Mouse (Mus musculus): ENCODE results near the gene Scrn2. TPM values are rescaled to one million over a fixed set of nuclear protein-coding genes. Genes with fewer than 3 reads are reported as not detected.

The Scrn2 gene
- polyA plus RNA-seq, 1 experiment from 2014 or later = 16.4 TPM

- Histone ChIP-seq H3K4me3 (ENCODE audit: low read depth, low read length) (peak within 1 kb of the TSS; percentile 66), H3K9ac (ENCODE audit: low read depth, low read length) (peak within 1 kb of the TSS; percentile 70), H3K9me3 (ENCODE audit: control insufficient read depth, low read length) (no peaks in the 10 kb centered on the region), H3K27ac (ENCODE audit: low read depth, low read length) (no peak within 1 kb of the TSS), H3K27me3 (replicated peaks; ENCODE audit: control insufficient read depth, insufficient read depth, low read length) (no peaks in the 10 kb centered on the region), H3K4me2 (peak within 1 kb of the TSS; percentile 84), H3K36me3 (ENCODE audit: control insufficient read depth, insufficient read depth, low read length) (peaks cover 12% of the 10 kb centered on the region), H3K4me1 (replicated peaks; ENCODE audit: control insufficient read depth, insufficient read depth, low read length) (peaks cover 6% of the 10 kb centered on the region)
- DNase-seq (ENCODE audit: low spot score) (peak; percentile 87), ATAC-seq (replicated peaks; ENCODE audit: low FRiP score) (peak; percentile 89)
- 1% methylated on average over 43 of the region's 48 CpGs for WGBS
Measured at GRCm38 (mm10) chr11:97041022-97041899, 11.5 kb downstream of the Scrn2 start, which contains the start of the genes Lrrc46 and Mrpl10. Gene Lrrc46 (minus strand): TSS chr11:97041407. Gene Mrpl10 (plus strand): TSS chr11:97041560.

- Histone ChIP-seq H3K27me3 (replicated peaks; ENCODE audit: control insufficient read depth, insufficient read depth, low read length) (no peaks in the 10 kb centered on the region), H3K9me3 (ENCODE audit: control insufficient read depth, low read length) (no peaks in the 10 kb centered on the region), H3K4me3 (ENCODE audit: low read depth, low read length) (no peak overlapping the region), H3K36me3 (ENCODE audit: control insufficient read depth, insufficient read depth, low read length) (peaks cover 12% of the 10 kb centered on the region), H3K4me2 (no peak overlapping the region), H3K9ac (ENCODE audit: low read depth, low read length) (no peak overlapping the region), H3K4me1 (replicated peaks; ENCODE audit: control insufficient read depth, insufficient read depth, low read length) (peaks cover 6% of the 10 kb centered on the region), H3K27ac (ENCODE audit: low read depth, low read length) (no peak overlapping the region)
- no peak for DNase-seq (ENCODE audit: low spot score)
- no peak for ATAC-seq (replicated peaks; ENCODE audit: low FRiP score)
- 87% methylated on average over 8 of the region's 8 CpGs for WGBS
Measured at GRCm38 (mm10) chr11:97044902-97045301, 15.2 kb downstream of the Scrn2 start.

- WGBS = 82% methylated on average over 7 of the region's 7 CpGs
- Histone ChIP-seq H3K9ac (ENCODE audit: low read depth, low read length) (no peak overlapping the region), H3K27me3 (replicated peaks; ENCODE audit: control insufficient read depth, insufficient read depth, low read length) (no peaks in the 10 kb centered on the region), H3K9me3 (ENCODE audit: control insufficient read depth, low read length) (no peaks in the 10 kb centered on the region), H3K27ac (ENCODE audit: low read depth, low read length) (no peak overlapping the region), H3K36me3 (ENCODE audit: control insufficient read depth, insufficient read depth, low read length) (peaks cover 12% of the 10 kb centered on the region), H3K4me2 (no peak overlapping the region), H3K4me1 (replicated peaks; ENCODE audit: control insufficient read depth, insufficient read depth, low read length) (peaks cover 11% of the 10 kb centered on the region), H3K4me3 (ENCODE audit: low read depth, low read length) (no peak overlapping the region)
- ATAC-seq (replicated peaks; ENCODE audit: low FRiP score) (no peak), DNase-seq (ENCODE audit: low spot score) (no peak)
Measured at GRCm38 (mm10) chr11:97045861-97046260, 16.1 kb downstream of the Scrn2 start.

DNA sequence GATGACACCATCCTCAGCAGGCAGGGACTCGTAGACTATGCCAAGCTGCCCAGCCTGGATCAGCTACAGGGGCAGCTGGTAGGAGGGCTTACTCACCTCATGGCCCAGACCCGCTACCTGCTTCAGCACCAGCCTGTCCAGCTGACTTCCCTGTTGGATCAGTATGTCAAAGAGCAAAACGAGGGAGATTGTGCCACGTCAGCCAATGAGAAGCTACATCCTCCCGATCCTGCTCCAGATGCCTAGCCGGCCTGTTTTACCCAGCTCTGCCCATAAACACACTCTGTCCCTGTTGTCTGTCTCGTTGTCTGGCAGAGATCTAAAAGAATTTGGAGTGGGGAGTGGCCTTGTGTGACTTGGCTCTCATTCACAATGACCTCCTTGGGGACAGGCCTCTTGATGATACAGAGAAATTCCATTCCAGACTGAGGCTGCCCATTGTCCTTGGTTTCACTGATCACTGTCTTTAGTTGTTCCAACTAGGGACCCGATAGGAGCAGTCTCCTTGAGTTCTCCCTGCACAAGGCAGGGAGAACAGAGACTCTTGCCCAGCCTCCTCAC, 18.4 kb downstream of the Scrn2 start:
- no peaks in the 10 kb centered on the region for H3K9me3 ChIP-seq (ENCODE audit: control insufficient read depth, low read length)
- no peak overlapping the region for H3K9ac ChIP-seq (ENCODE audit: low read depth, low read length)
- no peak overlapping the region for H3K4me2 ChIP-seq
- WGBS = 85% methylated on average over 8 of the region's 8 CpGs
- ATAC-seq (replicated peaks; ENCODE audit: low FRiP score) = no peak
- no peak for DNase-seq (ENCODE audit: low spot score)
- H3K27me3 ChIP-seq (replicated peaks; ENCODE audit: control insufficient read depth, insufficient read depth, low read length) = no peaks in the 10 kb centered on the region
- no peak overlapping the region for H3K27ac ChIP-seq (ENCODE audit: low read depth, low read length)
- H3K4me3 ChIP-seq (ENCODE audit: low read depth, low read length) = no peak overlapping the region
- H3K36me3 ChIP-seq (ENCODE audit: control insufficient read depth, insufficient read depth, low read length) = peaks cover 12% of the 10 kb centered on the region
- peaks cover 21% of the 10 kb centered on the region for H3K4me1 ChIP-seq (replicated peaks; ENCODE audit: control insufficient read depth, insufficient read depth, low read length)

DNA sequence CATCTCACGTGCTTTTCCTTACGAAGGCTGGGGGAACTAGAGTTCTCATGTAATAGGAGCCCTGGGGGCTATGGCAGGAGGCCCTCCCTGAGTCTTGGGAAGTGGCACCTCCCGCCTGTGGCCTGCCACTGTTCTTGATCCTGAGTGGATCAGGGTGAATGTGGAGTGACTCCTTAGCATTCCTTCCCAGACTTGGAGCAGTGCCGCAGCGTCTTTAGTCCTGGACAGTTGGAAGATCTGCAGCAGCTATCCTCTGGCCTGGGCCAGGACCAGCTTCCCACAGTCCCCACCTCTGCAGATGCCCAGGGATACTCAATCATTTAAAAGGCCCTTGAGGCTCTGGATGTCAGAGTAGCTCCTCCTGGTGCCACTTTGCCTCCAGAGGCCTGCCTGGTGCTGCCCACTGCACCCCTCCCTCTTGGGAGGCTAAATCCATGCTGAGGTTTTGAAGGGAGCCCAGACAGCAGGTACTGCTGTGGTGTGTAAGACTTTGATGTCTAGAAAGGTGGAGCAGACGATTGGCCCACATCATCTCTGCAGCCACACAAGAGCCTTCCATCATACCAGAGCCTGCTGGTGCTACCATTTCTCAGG, 19.9 kb downstream of the Scrn2 start:
- H3K4me1 ChIP-seq (replicated peaks; ENCODE audit: control insufficient read depth, insufficient read depth, low read length) = peaks cover 21% of the 10 kb centered on the region
- H3K27me3 ChIP-seq (replicated peaks; ENCODE audit: control insufficient read depth, insufficient read depth, low read length) = no peaks in the 10 kb centered on the region
- H3K27ac ChIP-seq (ENCODE audit: low read depth, low read length) = no peak overlapping the region
- H3K9ac ChIP-seq (ENCODE audit: low read depth, low read length) = no peak overlapping the region
- H3K4me2 ChIP-seq = no peak overlapping the region
- no peak overlapping the region; the same call in 1 of the 2 replicates for H3K4me3 ChIP-seq (ENCODE audit: low read depth, low read length)
- no peak for DNase-seq (ENCODE audit: low spot score)
- peaks cover 8% of the 10 kb centered on the region for H3K36me3 ChIP-seq (ENCODE audit: control insufficient read depth, insufficient read depth, low read length)
- WGBS = 83% methylated on average over 6 of the region's 6 CpGs
- ATAC-seq (replicated peaks; ENCODE audit: low FRiP score) = no peak
- H3K9me3 ChIP-seq (ENCODE audit: control insufficient read depth, low read length) = no peaks in the 10 kb centered on the region

GRCm38 (mm10) chr11:97050216-97050943, 20.6 kb downstream of the Scrn2 start, which contains the start of gene Osbpl7:
Gene Osbpl7 (plus strand): TSS chr11:97050628.
- Histone ChIP-seq H3K9ac (ENCODE audit: low read depth, low read length) (peak within 1 kb of the TSS; percentile 75), H3K4me2 (peak within 1 kb of the TSS; percentile 94), H3K9me3 (ENCODE audit: control insufficient read depth, low read length) (no peaks in the 10 kb centered on the region), H3K27ac (ENCODE audit: low read depth, low read length) (peak within 1 kb of the TSS; percentile 4), H3K27me3 (replicated peaks; ENCODE audit: control insufficient read depth, insufficient read depth, low read length) (no peaks in the 10 kb centered on the region), H3K36me3 (ENCODE audit: control insufficient read depth, insufficient read depth, low read length) (peaks cover 7% of the 10 kb centered on the region), H3K4me1 (replicated peaks; ENCODE audit: control insufficient read depth, insufficient read depth, low read length) (peaks cover 21% of the 10 kb centered on the region), H3K4me3 (ENCODE audit: low read depth, low read length) (peak within 1 kb of the TSS; percentile 67)
- peak; percentile 70 for ATAC-seq (replicated peaks; ENCODE audit: low FRiP score)
- WGBS = 4% methylated on average over 18 of the region's 18 CpGs
- peak; percentile 77 for DNase-seq (ENCODE audit: low spot score)

GRCm38 (mm10) chr11:97050944-97051586, 21.3 kb downstream of the Scrn2 start:
- Histone ChIP-seq H3K36me3 (ENCODE audit: control insufficient read depth, insufficient read depth, low read length) (peaks cover 10% of the 10 kb centered on the region), H3K9me3 (ENCODE audit: control insufficient read depth, low read length) (no peaks in the 10 kb centered on the region), H3K4me2 (peak overlapping the region; percentile 94), H3K9ac (ENCODE audit: low read depth, low read length) (peak overlapping the region; percentile 75), H3K4me3 (ENCODE audit: low read depth, low read length) (peak overlapping the region; percentile 67), H3K27me3 (replicated peaks; ENCODE audit: control insufficient read depth, insufficient read depth, low read length) (no peaks in the 10 kb centered on the region), H3K4me1 (replicated peaks; ENCODE audit: control insufficient read depth, insufficient read depth, low read length) (peaks cover 21% of the 10 kb centered on the region), H3K27ac (ENCODE audit: low read depth, low read length) (peak overlapping the region; percentile 4; the same call in 1 of the 2 replicates)
- peak; percentile 8; the same call in 1 of the 2 replicates for ATAC-seq (replicated peaks; ENCODE audit: low FRiP score)
- no peak for DNase-seq (ENCODE audit: low spot score)
- 19% methylated on average over 13 of the region's 13 CpGs for WGBS

GRCm38 (mm10) chr11:97052219-97052646, 22.5 kb downstream of the Scrn2 start:
- Histone ChIP-seq H3K36me3 (ENCODE audit: control insufficient read depth, insufficient read depth, low read length) (peaks cover 17% of the 10 kb centered on the region), H3K27ac (ENCODE audit: low read depth, low read length) (no peak overlapping the region)
- 21% methylated on average over 11 of the region's 11 CpGs for WGBS

More at GRCm38 (mm10) chr11:97052219-97052646, 22.5 kb downstream of the Scrn2 start:
- Histone ChIP-seq H3K4me2 (peak overlapping the region; percentile 94), H3K9me3 (ENCODE audit: control insufficient read depth, low read length) (no peaks in the 10 kb centered on the region), H3K27me3 (replicated peaks; ENCODE audit: control insufficient read depth, insufficient read depth, low read length) (no peaks in the 10 kb centered on the region), H3K4me1 (replicated peaks; ENCODE audit: control insufficient read depth, insufficient read depth, low read length) (peaks cover 21% of the 10 kb centered on the region), H3K4me3 (ENCODE audit: low read depth, low read length) (peak overlapping the region; percentile 67), H3K9ac (ENCODE audit: low read depth, low read length) (peak overlapping the region; percentile 75)
- ATAC-seq (replicated peaks; ENCODE audit: low FRiP score) (peak; percentile 69), DNase-seq (ENCODE audit: low spot score) (peak; percentile 49)
